Mouse (Mus musculus): ENCODE data around the gene Gm45521.

DNA sequence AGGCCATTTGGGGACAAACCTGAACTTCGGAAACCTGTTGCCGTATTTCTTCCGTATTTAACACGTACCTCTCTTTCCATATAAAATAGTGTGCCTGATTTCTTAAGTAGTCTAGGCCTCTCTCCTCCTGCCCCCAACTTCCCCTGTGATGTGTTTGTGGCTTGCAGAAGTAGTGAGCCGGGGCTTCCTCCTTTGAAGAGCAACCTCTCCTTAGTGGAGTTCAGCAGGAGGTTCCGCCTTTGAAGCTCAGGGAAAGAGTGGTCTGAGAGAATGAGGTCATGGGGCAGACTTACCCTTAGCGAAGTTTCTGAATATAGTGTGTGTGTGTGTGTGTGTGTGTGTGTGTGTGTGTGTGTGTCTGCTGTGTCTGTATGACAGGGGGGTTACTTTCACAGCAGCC lies 43.2 kb upstream of the Gm45521 start:
- TF ChIP-seq POLR2A (IDR thresholded peaks at IDR 0.05; ENCODE audit: control insufficient read depth, extremely low read depth, insufficient read depth, low read length, poor library complexity) (no peak), CTCF (IDR thresholded peaks at IDR 0.05; ENCODE audit: borderline replicate concordance, control insufficient read depth, extremely low read depth, insufficient read depth, low read length, poor library complexity) (no peak)
